Mouse (Mus musculus) 3T3-L1 (cell line): ENCODE data around the gene Ano6.

Source experiments
- DNase-seq: peaks from one replicate; pipeline ENCODE4 v3.0.0-alpha.2; 2015; ENCODE audit warnings: low read depth, low spot score

Gene Ano6

GRCm38 (mm10) chr15:95888556-95888955, 97.9 kb downstream of the Ano6 start:
- no peak for DNase-seq

- no peak for DNase-seq
Measured at GRCm38 (mm10) chr15:95890368-95890767, 99.7 kb downstream of the Ano6 start.

GRCm38 (mm10) chr15:95892171-95892570, 101.5 kb downstream of the Ano6 start:
- no peak for DNase-seq

- no peak for DNase-seq
Measured at GRCm38 (mm10) chr15:95892929-95893328, 102.3 kb downstream of the Ano6 start.

GRCm38 (mm10) chr15:95895699-95896098, 105.1 kb downstream of the Ano6 start:
- DNase-seq, result no peak

GRCm38 (mm10) chr15:95897653-95898052, 107.0 kb downstream of the Ano6 start:
- DNase-seq, result no peak

GRCm38 (mm10) chr15:95898438-95898837, 107.8 kb downstream of the Ano6 start:
- DNase-seq, result no peak

GRCm38 (mm10) chr15:95902396-95902795, 111.8 kb downstream of the Ano6 start:
- no peak for DNase-seq

- no peak for DNase-seq
Measured at GRCm38 (mm10) chr15:95904247-95904646, 113.6 kb downstream of the Ano6 start.

GRCm38 (mm10) chr15:95906017-95906749, 115.5 kb downstream of the Ano6 start:
- DNase-seq, result no peak

GRCm38 (mm10) chr15:95906891-95907290, 116.2 kb downstream of the Ano6 start:
- DNase-seq, result no peak

- DNase-seq, result no peak
Measured at GRCm38 (mm10) chr15:95907337-95907736, 116.7 kb downstream of the Ano6 start.

GRCm38 (mm10) chr15:95907909-95908308, 117.3 kb downstream of the Ano6 start:
- DNase-seq, result no peak

GRCm38 (mm10) chr15:95910099-95910780, 119.6 kb downstream of the Ano6 start:
- DNase-seq, result no peak

- no peak for DNase-seq
Measured at GRCm38 (mm10) chr15:95914963-95915362, 124.3 kb downstream of the Ano6 start.

GRCm38 (mm10) chr15:95915477-95915876, 124.8 kb downstream of the Ano6 start:
- DNase-seq, result no peak

- DNase-seq, result no peak
Measured at GRCm38 (mm10) chr15:95917330-95917729, 126.7 kb downstream of the Ano6 start.

GRCm38 (mm10) chr15:95920047-95920446, 129.4 kb downstream of the Ano6 start:
- DNase-seq, result peak; percentile 27

GRCm38 (mm10) chr15:95921072-95921471, 130.4 kb downstream of the Ano6 start:
- no peak for DNase-seq

GRCm38 (mm10) chr15:95921639-95922038, 131.0 kb downstream of the Ano6 start:
- no peak for DNase-seq

GRCm38 (mm10) chr15:95922558-95922957, 131.9 kb downstream of the Ano6 start:
- DNase-seq, result no peak

GRCm38 (mm10) chr15:95925334-95925986, 134.8 kb downstream of the Ano6 start:
- DNase-seq, result no peak

GRCm38 (mm10) chr15:95929087-95929486, 138.4 kb downstream of the Ano6 start:
- no peak for DNase-seq
